Comparison of ENCODE assay signal across 23 mouse cellular contexts in genomic region chr1:29261375-29261774, GRCm38 (mm10).
"Had no signal": no experiment of that assay in that cellular context is flagged by ENCODE, and none has a peak within 500 bp of the region (broad histone marks: within the 10 kb centered on the region; RNA-seq: fewer than 3 reads in every experiment).

No protein-coding gene starts in this region.

- ATAC-seq: liver, embryonic 12.5 days; midbrain, embryonic 16.5 days had no signal

- H3K4me2 ChIP-seq: limb, embryonic 13.5 days; liver, embryonic 12.5 days; liver, embryonic 15.5 days; lung, embryonic 15.5 days; midbrain, embryonic 12.5 days; neural tube, embryonic 13.5 days had no signal

- H3K9ac ChIP-seq: limb, embryonic 13.5 days; liver, embryonic 12.5 days; liver, embryonic 15.5 days; lung, embryonic 15.5 days; midbrain, embryonic 12.5 days; neural tube, embryonic 13.5 days had no signal

- H3K9me3 ChIP-seq: limb, embryonic 10.5 days; limb, embryonic 13.5 days; liver, embryonic 12.5 days; liver, embryonic 15.5 days; lung, embryonic 15.5 days; midbrain, embryonic 12.5 days; neural tube, embryonic 13.5 days had no signal

- H3K27ac ChIP-seq: kidney, postnatal 0 days; layer of hippocampus, adult 2 months; limb, embryonic 10.5 days; limb, embryonic 13.5 days; liver, embryonic 12.5 days; liver, embryonic 15.5 days; lung, embryonic 15.5 days; midbrain, embryonic 12.5 days; neural tube, embryonic 13.5 days had no signal

- H3K4me3 ChIP-seq: layer of hippocampus, adult 2 months; limb, embryonic 10.5 days; limb, embryonic 13.5 days; liver, embryonic 12.5 days; liver, embryonic 15.5 days; lung, embryonic 15.5 days; midbrain, embryonic 12.5 days; myocyte; neural tube, embryonic 13.5 days had no signal

- H3K4me1 ChIP-seq: limb, embryonic 10.5 days; limb, embryonic 13.5 days; liver, embryonic 12.5 days; liver, embryonic 15.5 days; lung, embryonic 15.5 days; midbrain, embryonic 12.5 days; neural tube, embryonic 13.5 days had no signal

- H3K36me3 ChIP-seq: limb, embryonic 10.5 days; limb, embryonic 13.5 days; liver, embryonic 12.5 days; liver, embryonic 15.5 days; lung, embryonic 15.5 days; midbrain, embryonic 12.5 days; neural tube, embryonic 13.5 days had no signal

- DNase-seq: kidney, adult 2 months; kidney, postnatal 25 days; layer of hippocampus, adult 9-11 months; liver; lung, adult 18-20 months; lung, postnatal 14 days; lung, postnatal 4 days; right cerebral cortex, adult 18-20 months; right cerebral cortex, postnatal 25 days; thymus, adult 2 months; thymus, postnatal 14 days; thymus, postnatal 4 days had no signal

- H3K27me3 ChIP-seq: limb, embryonic 13.5 days; liver, embryonic 12.5 days; liver, embryonic 15.5 days; lung, embryonic 15.5 days; midbrain, embryonic 12.5 days; neural tube, embryonic 13.5 days had no signal
